In the genomic region with DNA sequence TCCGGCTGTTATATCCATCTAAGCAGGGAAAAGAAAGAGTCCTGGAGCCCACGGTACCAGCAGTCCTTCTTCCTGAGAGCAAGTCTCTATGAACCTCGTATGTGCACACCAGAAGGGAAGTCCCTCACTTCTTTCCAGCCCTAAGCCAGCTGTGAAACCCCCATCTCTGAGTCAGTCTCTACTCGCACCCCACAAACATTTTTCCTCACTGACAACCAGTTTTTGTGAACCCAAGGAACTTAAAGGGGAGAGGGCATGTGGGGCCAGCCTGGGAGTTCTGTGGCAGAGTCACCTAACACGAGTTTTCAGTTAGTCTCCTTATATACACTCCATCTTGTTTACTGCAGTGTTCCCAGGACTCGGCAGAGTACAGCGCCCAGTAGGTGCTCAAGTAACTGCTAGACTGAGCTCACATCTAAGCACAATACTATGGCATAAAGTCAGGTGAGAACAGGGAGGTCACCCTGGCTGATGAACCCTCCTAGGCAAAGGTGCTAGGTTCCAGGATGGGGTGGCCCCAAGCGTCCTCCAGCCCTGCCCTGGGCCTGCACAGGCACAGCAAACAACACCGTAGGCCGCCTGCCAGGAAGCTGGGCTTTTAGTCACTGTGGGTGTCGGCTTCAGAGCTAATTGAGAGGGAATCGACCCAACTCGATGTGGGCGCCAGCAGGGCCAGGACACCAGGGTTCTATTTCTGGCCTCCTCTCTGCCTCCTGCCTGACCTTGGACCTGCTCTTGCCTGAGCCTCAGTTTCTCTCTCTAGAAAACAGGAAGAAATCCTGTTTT, we compare ENCODE assay signal across 9 mouse cellular contexts. TPM values are rescaled to one million over a fixed set of nuclear protein-coding genes. Genes with fewer than 3 reads are reported as not detected.
A peak's percentile ranks its signal among the peaks of the same experiment; 100 is the strongest.
DNase-seq lines count a peak whose midpoint lies in the region; ATAC-seq and TF ChIP-seq lines count a peak whose summit lies in the region.
"Had no signal": no experiment of that assay in that cellular context is flagged by ENCODE, and none has a peak within 500 bp of the region (broad histone marks: within the 10 kb centered on the region; RNA-seq: fewer than 3 reads in every experiment).

No protein-coding gene starts in this region.

- no peaks in the 10 kb centered on the region for H3K9me3 ChIP-seq in midbrain, embryonic 10.5 days (replicated peaks)
- H3K9me3 ChIP-seq in midbrain, embryonic 13.5 days = no peaks in the 10 kb centered on the region
- no peaks in the 10 kb centered on the region for H3K9me3 ChIP-seq in intestine, embryonic 16.5 days (ENCODE audit: control insufficient read depth, low read length)
- no peaks in the 10 kb centered on the region for H3K9me3 ChIP-seq in stomach, embryonic 16.5 days (replicated peaks; ENCODE audit: control insufficient read depth, low read length)

- H3K4me2 ChIP-seq in midbrain, embryonic 13.5 days (replicated peaks) = no peak overlapping the region
- no peak overlapping the region for H3K4me2 ChIP-seq in intestine, embryonic 16.5 days (ENCODE audit: low read depth, low read length)
- peak overlapping the region; percentile 20; the same call in 1 of the 2 replicates for H3K4me2 ChIP-seq in stomach, embryonic 16.5 days (ENCODE audit: low read depth, low read length)
- H3K4me2 ChIP-seq: liver, embryonic 11.5 days had no signal

- DNase-seq in adrenal gland, postnatal 14 days = peak; percentile 47
- no peak for DNase-seq in adrenal gland, postnatal 25 days
- no peak for DNase-seq in midbrain, embryonic 10.5 days (ENCODE audit: low spot score)
- no peak for DNase-seq in left cerebral cortex, adult 2 months (ENCODE audit: extremely low spot score in 1 of 2, low spot score in 2 of 2)
- DNase-seq in left cerebral cortex, adult 18-20 months (ENCODE audit: low spot score in 2 of 2) = no peak

- peak overlapping the region; percentile 71 for H3K27ac ChIP-seq in midbrain, embryonic 10.5 days (replicated peaks)
- no peak overlapping the region for H3K27ac ChIP-seq in midbrain, embryonic 13.5 days
- peak overlapping the region; percentile 33; the same call in 1 of the 2 replicates for H3K27ac ChIP-seq in intestine, embryonic 16.5 days (ENCODE audit: low read length)
- peak overlapping the region; percentile 83 for H3K27ac ChIP-seq in stomach, embryonic 16.5 days (ENCODE audit: low read length)
- no peak overlapping the region for H3K27ac ChIP-seq in left cerebral cortex, adult 2 months

- peaks cover 28% of the 10 kb centered on the region for H3K27me3 ChIP-seq in midbrain, embryonic 10.5 days (ENCODE audit: low read depth, poor library complexity, severe bottlenecking)
- H3K27me3 ChIP-seq in midbrain, embryonic 13.5 days = no peaks in the 10 kb centered on the region
- no peaks in the 10 kb centered on the region for H3K27me3 ChIP-seq in intestine, embryonic 16.5 days (replicated peaks; ENCODE audit: control insufficient read depth, insufficient read depth, low read length)
- no peaks in the 10 kb centered on the region for H3K27me3 ChIP-seq in stomach, embryonic 16.5 days (ENCODE audit: control insufficient read depth, insufficient read depth, low read length)

- no peak overlapping the region for H3K9ac ChIP-seq in midbrain, embryonic 13.5 days (replicated peaks)
- 0 out of 2 replicates have a peak overlapping the region, but pooled peaks have one; percentile 13 for H3K9ac ChIP-seq in intestine, embryonic 16.5 days (ENCODE audit: low read depth, low read length)
- peak overlapping the region; percentile 8 for H3K9ac ChIP-seq in stomach, embryonic 16.5 days (ENCODE audit: low read length)

- no peak for ATAC-seq in midbrain, embryonic 13.5 days
- ATAC-seq in intestine, embryonic 16.5 days = no peak
- ATAC-seq in stomach, embryonic 16.5 days (ENCODE audit: insufficient read depth, low FRiP score) = no peak

- intact Hi-C loops in left cerebral cortex, adult 2 months (cut with DNase I) = no loop called here

- no peak for TF ChIP-seq CTCF in left cerebral cortex, adult 2 months (IDR thresholded peaks at IDR 0.05)

- peaks cover 59% of the 10 kb centered on the region for H3K36me3 ChIP-seq in midbrain, embryonic 10.5 days
- peaks cover 44% of the 10 kb centered on the region for H3K36me3 ChIP-seq in midbrain, embryonic 13.5 days
- H3K36me3 ChIP-seq in intestine, embryonic 16.5 days (ENCODE audit: control insufficient read depth, insufficient read depth, low read length) = no peaks in the 10 kb centered on the region
- no peaks in the 10 kb centered on the region for H3K36me3 ChIP-seq in stomach, embryonic 16.5 days (ENCODE audit: control insufficient read depth, insufficient read depth, low read length)

- WGBS in midbrain, embryonic 10.5 days = 66% methylated on average over 14 of the region's 14 CpGs
- 66% methylated on average over 14 of the region's 14 CpGs for WGBS in midbrain, embryonic 13.5 days
- WGBS in intestine, embryonic 16.5 days = 53% methylated on average over 14 of the region's 14 CpGs
- WGBS in stomach, embryonic 16.5 days = 49% methylated on average over 14 of the region's 14 CpGs

- no peak overlapping the region for H3K4me3 ChIP-seq in midbrain, embryonic 10.5 days
- H3K4me3 ChIP-seq in midbrain, embryonic 13.5 days (replicated peaks) = no peak overlapping the region
- no peak overlapping the region for H3K4me3 ChIP-seq in intestine, embryonic 16.5 days (ENCODE audit: low read length)
- no peak overlapping the region for H3K4me3 ChIP-seq in stomach, embryonic 16.5 days (replicated peaks; ENCODE audit: low read length)
- H3K4me3 ChIP-seq in left cerebral cortex, adult 2 months = no peak overlapping the region

- peaks cover 100% of the 10 kb centered on the region for H3K4me1 ChIP-seq in midbrain, embryonic 10.5 days
- peaks cover 97% of the 10 kb centered on the region for H3K4me1 ChIP-seq in midbrain, embryonic 13.5 days (replicated peaks)
- peaks cover 93% of the 10 kb centered on the region for H3K4me1 ChIP-seq in intestine, embryonic 16.5 days (ENCODE audit: control insufficient read depth, insufficient read depth, low read length)
- H3K4me1 ChIP-seq in stomach, embryonic 16.5 days (ENCODE audit: control insufficient read depth, insufficient read depth, low read length) = peaks cover 91% of the 10 kb centered on the region

RNA-seq across cellular contexts. Expression of a gene that starts 6.7 kb away (rescaled TPM):
- total RNA-seq in adrenal gland, postnatal 14 days (2021) = 22.8 and 25.9 TPM in 2 replicates
- 23.1 and 23.6 TPM in 2 replicates for total RNA-seq in adrenal gland, postnatal 25 days (2021)
- 14.9 and 17.2 TPM in 2 replicates for polyA plus RNA-seq in midbrain, embryonic 10.5 days (2016; fragmentation: Nextera tagmentation; extraction: Ambion mirVana)
- 18.9 and 24.6 TPM in 2 replicates for polyA plus RNA-seq in midbrain, embryonic 13.5 days (2015; fragmentation: Nextera tagmentation; extraction: Ambion mirVana)
- polyA plus RNA-seq in intestine, embryonic 16.5 days (2015; fragmentation: Nextera tagmentation; extraction: Ambion mirVana) = 5.7 and 8.3 TPM in 2 replicates
- polyA plus RNA-seq in stomach, embryonic 16.5 days (2015; fragmentation: Nextera tagmentation; extraction: Ambion mirVana) = 15.1 and 16.8 TPM in 2 replicates
- 10 to 100 TPM; 17.3 to 17.7 TPM for total RNA-seq in left cerebral cortex, adult 2 months (2021)
- total RNA-seq in left cerebral cortex, adult 18-20 months (2021) = 10 to 100 TPM; 13.1 to 13.9 TPM

RNA-seq across cellular contexts. Expression of a gene that starts 24.0 kb away (rescaled TPM):
- total RNA-seq in adrenal gland, postnatal 14 days (2021) = 0.34 and 0.41 TPM in 2 replicates
- total RNA-seq in adrenal gland, postnatal 25 days (2021) = not detected in 2 replicates
- polyA plus RNA-seq in midbrain, embryonic 10.5 days (2016; fragmentation: Nextera tagmentation; extraction: Ambion mirVana) = 3.2 and 3.6 TPM in 2 replicates
- 2.4 and 2.7 TPM in 2 replicates for polyA plus RNA-seq in midbrain, embryonic 13.5 days (2015; fragmentation: Nextera tagmentation; extraction: Ambion mirVana)
- 0.98 and 1.6 TPM in 2 replicates for polyA plus RNA-seq in intestine, embryonic 16.5 days (2015; fragmentation: Nextera tagmentation; extraction: Ambion mirVana)
- 0.42 and 2.0 TPM in 2 replicates for polyA plus RNA-seq in stomach, embryonic 16.5 days (2015; fragmentation: Nextera tagmentation; extraction: Ambion mirVana)
- total RNA-seq in left cerebral cortex, adult 2 months (2021) = under 1 TPM in 1 of 2 experiments, not detected in 1; 0.18 TPM
- under 1 TPM; 0.35 to 0.73 TPM for total RNA-seq in left cerebral cortex, adult 18-20 months (2021)

RNA-seq across cellular contexts. Expression of a gene that starts 34.2 kb away (rescaled TPM):
- 4.9 and 85.2 TPM in 2 replicates for total RNA-seq in adrenal gland, postnatal 14 days (2021)
- 0.39 and 8.5 TPM in 2 replicates for total RNA-seq in adrenal gland, postnatal 25 days (2021)
- 9.3 and 11.6 TPM in 2 replicates for polyA plus RNA-seq in midbrain, embryonic 10.5 days (2016; fragmentation: Nextera tagmentation; extraction: Ambion mirVana)
- 18.7 and 22.0 TPM in 2 replicates for polyA plus RNA-seq in midbrain, embryonic 13.5 days (2015; fragmentation: Nextera tagmentation; extraction: Ambion mirVana)
- 10.1 TPM in 2 replicates for polyA plus RNA-seq in intestine, embryonic 16.5 days (2015; fragmentation: Nextera tagmentation; extraction: Ambion mirVana)
- 13.0 and 15.1 TPM in 2 replicates for polyA plus RNA-seq in stomach, embryonic 16.5 days (2015; fragmentation: Nextera tagmentation; extraction: Ambion mirVana)
- 10 to 100 TPM; 74.7 to 76.2 TPM for total RNA-seq in left cerebral cortex, adult 2 months (2021)
- total RNA-seq in left cerebral cortex, adult 18-20 months (2021) = 10 to 100 TPM; 66.6 to 84.4 TPM

Comparison
In these comparisons a context has a peak if more than half of its experiments do, and no peak if none do; other contexts are left out.
1. H3K27ac ChIP-seq: peak in midbrain, embryonic 10.5 days (single experiment), intestine, embryonic 16.5 days (single experiment) and stomach, embryonic 16.5 days (single experiment); none in midbrain, embryonic 13.5 days (single experiment) and left cerebral cortex, adult 2 months (single experiment).